Mouse (Mus musculus): ENCODE measurements around the gene Ssr2. TPM values are rescaled to one million over a fixed set of nuclear protein-coding genes. Genes with fewer than 3 reads are reported as not detected.

The Ssr2 gene
- polyA plus RNA-seq, 1 experiment from 2014 or later, result 271 TPM

DNA sequence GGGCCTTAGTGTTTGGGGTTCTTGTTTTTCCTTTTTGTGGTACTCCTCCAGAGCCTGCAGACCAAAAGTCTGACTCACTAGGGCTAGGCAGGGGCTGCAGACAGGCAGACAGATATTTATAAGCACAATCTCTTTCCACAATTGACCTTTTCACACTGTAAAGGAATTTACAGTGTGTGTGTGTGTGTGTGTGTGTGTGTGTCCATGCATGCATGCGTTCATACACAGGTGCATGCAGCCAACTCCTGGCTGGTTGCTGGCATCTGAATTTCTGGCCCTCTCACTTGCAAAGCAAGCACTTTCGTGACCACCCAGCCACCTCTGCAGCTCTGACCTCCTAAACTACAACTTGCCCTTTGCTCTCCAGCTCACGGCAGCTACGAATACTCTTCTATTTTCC, 33.4 kb downstream of the Ssr2 start:
- TF ChIP-seq CTCF (IDR thresholded peaks at IDR 0.05; ENCODE audit: low read depth) (no peak), EP300 (optimal IDR thresholded peaks at IDR 0.05) (no peak)
- Histone ChIP-seq H3K27me3 (ENCODE audit: control insufficient read depth, insufficient read depth, low read length) (no peaks in the 10 kb centered on the region), H3K4me3 (ENCODE audit: low read depth, low read length) (no peak overlapping the region), H3K4me2 (replicated peaks; ENCODE audit: low read depth) (no peak overlapping the region), H3K9me3 (ENCODE audit: control insufficient read depth, low read length) (no peaks in the 10 kb centered on the region), H3K27ac (replicated peaks) (no peak overlapping the region), H3K9ac (ENCODE audit: low read length) (no peak overlapping the region), H3K4me1 (replicated peaks; ENCODE audit: control insufficient read depth, insufficient read depth) (peaks cover 3% of the 10 kb centered on the region; the same call in 1 of the 2 replicates), H3K36me3 (ENCODE audit: control insufficient read depth, insufficient read depth, low read length) (no peaks in the 10 kb centered on the region)
- no peak for ATAC-seq (ENCODE audit: low FRiP score, low TSS enrichment)
- 72% methylated on average over 4 of the region's 4 CpGs for WGBS
- no peak for DNase-seq (ENCODE audit: low spot score)

GRCm38 (mm10) chr3:88614418-88614817, 38.7 kb downstream of the Ssr2 start:
- Histone ChIP-seq H3K4me2 (replicated peaks; ENCODE audit: low read depth) (no peak overlapping the region), H3K4me3 (ENCODE audit: low read depth, low read length) (no peak overlapping the region), H3K9ac (ENCODE audit: low read length) (no peak overlapping the region), H3K9me3 (ENCODE audit: control insufficient read depth, low read length) (no peaks in the 10 kb centered on the region), H3K36me3 (ENCODE audit: control insufficient read depth, insufficient read depth, low read length) (no peaks in the 10 kb centered on the region), H3K27me3 (ENCODE audit: control insufficient read depth, insufficient read depth, low read length) (no peaks in the 10 kb centered on the region), H3K4me1 (replicated peaks; ENCODE audit: control insufficient read depth, insufficient read depth) (no peaks in the 10 kb centered on the region), H3K27ac (replicated peaks) (no peak overlapping the region)
- DNase-seq (ENCODE audit: low spot score), result no peak
- WGBS, result 74% methylated on average over 8 of the region's 8 CpGs
- no peak for TF ChIP-seq EP300 (optimal IDR thresholded peaks at IDR 0.05)
- no peak for TF ChIP-seq CTCF (IDR thresholded peaks at IDR 0.05; ENCODE audit: low read depth)
- ATAC-seq (ENCODE audit: low FRiP score, low TSS enrichment), result no peak

GRCm38 (mm10) chr3:88615117-88615516, 39.4 kb downstream of the Ssr2 start:
- no peaks in the 10 kb centered on the region for H3K4me1 ChIP-seq (replicated peaks; ENCODE audit: control insufficient read depth, insufficient read depth)
- no peaks in the 10 kb centered on the region for H3K36me3 ChIP-seq (ENCODE audit: control insufficient read depth, insufficient read depth, low read length)
- H3K4me2 ChIP-seq (replicated peaks; ENCODE audit: low read depth), result no peak overlapping the region
- WGBS, result 63% methylated on average over 5 of the region's 5 CpGs
- H3K27ac ChIP-seq (replicated peaks), result peak overlapping the region; percentile 84
- H3K4me3 ChIP-seq (ENCODE audit: low read depth, low read length), result no peak overlapping the region
- no peak overlapping the region for H3K9ac ChIP-seq (ENCODE audit: low read length)
- ATAC-seq (ENCODE audit: low FRiP score, low TSS enrichment) (peak; percentile 76), DNase-seq (ENCODE audit: low spot score) (peak; percentile 78)
- no peaks in the 10 kb centered on the region for H3K9me3 ChIP-seq (ENCODE audit: control insufficient read depth, low read length)
- TF ChIP-seq EP300 (optimal IDR thresholded peaks at IDR 0.05) (no peak), CTCF (IDR thresholded peaks at IDR 0.05; ENCODE audit: low read depth) (no peak)
- no peaks in the 10 kb centered on the region for H3K27me3 ChIP-seq (ENCODE audit: control insufficient read depth, insufficient read depth, low read length)

DNA sequence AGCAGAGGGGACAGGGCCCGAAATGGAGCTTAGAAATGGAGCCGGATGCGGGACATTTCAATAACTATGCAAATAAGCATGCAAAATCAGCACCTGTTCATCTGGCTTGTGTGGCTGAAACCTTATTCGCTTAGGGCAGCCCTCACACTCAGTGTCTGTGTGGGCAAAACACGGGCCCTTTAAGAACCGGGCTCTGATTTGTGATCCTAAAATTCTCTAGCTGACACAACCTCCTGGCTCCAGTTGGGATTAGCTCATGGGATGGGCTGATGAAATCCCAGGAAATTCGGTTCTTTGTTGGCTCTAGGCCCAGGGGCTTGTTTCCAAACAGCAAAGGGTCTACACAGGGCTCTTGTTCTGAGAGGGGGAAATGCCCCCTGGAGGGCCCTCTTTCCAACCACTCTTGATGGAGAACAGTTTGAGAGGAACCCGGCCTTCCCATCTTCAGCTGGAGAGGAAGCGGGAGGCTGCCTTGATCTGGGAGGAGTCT, 40.3 kb downstream of the Ssr2 start:
- Histone ChIP-seq H3K4me3 (ENCODE audit: low read depth, low read length) (peak overlapping the region; percentile 31), H3K9me3 (ENCODE audit: control insufficient read depth, low read length) (no peaks in the 10 kb centered on the region), H3K27me3 (ENCODE audit: control insufficient read depth, insufficient read depth, low read length) (no peaks in the 10 kb centered on the region), H3K4me2 (replicated peaks; ENCODE audit: low read depth) (peak overlapping the region; percentile 56), H3K9ac (ENCODE audit: low read length) (peak overlapping the region; percentile 56), H3K4me1 (replicated peaks; ENCODE audit: control insufficient read depth, insufficient read depth) (no peaks in the 10 kb centered on the region), H3K36me3 (ENCODE audit: control insufficient read depth, insufficient read depth, low read length) (no peaks in the 10 kb centered on the region), H3K27ac (replicated peaks) (peak overlapping the region; percentile 84)
- DNase-seq (ENCODE audit: low spot score) (peak; percentile 42), ATAC-seq (ENCODE audit: low FRiP score, low TSS enrichment) (peak; percentile 65)
- WGBS, result 43% methylated on average over 9 of the region's 9 CpGs
- TF ChIP-seq CTCF (IDR thresholded peaks at IDR 0.05; ENCODE audit: low read depth) (peak; percentile 15), EP300 (optimal IDR thresholded peaks at IDR 0.05) (no peak)

DNA sequence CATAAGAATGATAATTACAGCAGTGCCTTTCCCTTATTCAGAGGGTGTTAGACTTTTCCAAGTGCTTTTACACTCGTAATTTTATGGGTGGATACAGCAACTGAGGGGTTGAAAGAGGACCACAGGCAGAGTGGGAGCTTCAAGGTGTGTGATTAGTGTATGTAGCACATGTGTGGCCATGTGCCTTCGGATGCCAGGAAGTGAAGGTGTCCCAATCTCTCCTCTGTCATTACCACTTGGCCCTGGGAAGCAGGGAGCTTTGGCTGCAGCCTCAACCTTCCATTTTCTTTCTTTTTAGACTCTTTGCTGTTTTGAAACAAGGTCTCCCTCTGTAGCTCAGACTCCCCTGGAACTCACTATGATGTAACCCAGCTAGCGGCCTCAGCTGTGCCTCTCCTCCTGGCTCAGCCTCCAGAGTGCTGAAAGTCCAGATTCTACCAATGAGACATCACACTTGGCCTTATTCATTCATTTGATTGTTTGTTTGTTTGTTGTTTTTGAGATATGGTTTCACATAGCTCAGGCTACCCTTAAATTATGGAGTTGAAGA, 41.4 kb downstream of the Ssr2 start:
- H3K4me1 ChIP-seq (replicated peaks; ENCODE audit: control insufficient read depth, insufficient read depth), result no peaks in the 10 kb centered on the region
- H3K4me3 ChIP-seq (ENCODE audit: low read depth, low read length), result peak overlapping the region; percentile 31
- 60% methylated on average over 3 of the region's 3 CpGs for WGBS
- DNase-seq (ENCODE audit: low spot score) (no peak), ATAC-seq (ENCODE audit: low FRiP score, low TSS enrichment) (no peak)
- H3K27me3 ChIP-seq (ENCODE audit: control insufficient read depth, insufficient read depth, low read length), result no peaks in the 10 kb centered on the region
- peak overlapping the region; percentile 84 for H3K27ac ChIP-seq (replicated peaks)
- H3K4me2 ChIP-seq (replicated peaks; ENCODE audit: low read depth), result peak overlapping the region; percentile 56
- H3K36me3 ChIP-seq (ENCODE audit: control insufficient read depth, insufficient read depth, low read length), result no peaks in the 10 kb centered on the region
- H3K9me3 ChIP-seq (ENCODE audit: control insufficient read depth, low read length), result no peaks in the 10 kb centered on the region
- peak overlapping the region; percentile 56; the same call in 1 of the 2 replicates for H3K9ac ChIP-seq (ENCODE audit: low read length)
- no peak for TF ChIP-seq CTCF (IDR thresholded peaks at IDR 0.05; ENCODE audit: low read depth)
- TF ChIP-seq EP300 (optimal IDR thresholded peaks at IDR 0.05), result no peak

GRCm38 (mm10) chr3:88618074-88618871, 42.6 kb downstream of the Ssr2 start:
- Histone ChIP-seq H3K4me1 (replicated peaks; ENCODE audit: control insufficient read depth, insufficient read depth) (no peaks in the 10 kb centered on the region), H3K9me3 (ENCODE audit: control insufficient read depth, low read length) (no peaks in the 10 kb centered on the region), H3K27me3 (ENCODE audit: control insufficient read depth, insufficient read depth, low read length) (no peaks in the 10 kb centered on the region), H3K4me2 (replicated peaks; ENCODE audit: low read depth) (0 out of 2 replicates have a peak overlapping the region, but pooled peaks have one; percentile 17), H3K9ac (ENCODE audit: low read length) (no peak overlapping the region), H3K27ac (replicated peaks) (no peak overlapping the region), H3K4me3 (ENCODE audit: low read depth, low read length) (no peak overlapping the region), H3K36me3 (ENCODE audit: control insufficient read depth, insufficient read depth, low read length) (no peaks in the 10 kb centered on the region)
- WGBS, result 70% methylated on average over 8 of the region's 8 CpGs
- TF ChIP-seq EP300 (optimal IDR thresholded peaks at IDR 0.05) (no peak), CTCF (IDR thresholded peaks at IDR 0.05; ENCODE audit: low read depth) (no peak)
- ATAC-seq (ENCODE audit: low FRiP score, low TSS enrichment) (no peak), DNase-seq (ENCODE audit: low spot score) (no peak)

Measured in stomach, postnatal 0 days (tissue).